Mouse (Mus musculus) forebrain, embryonic 16.5 days (tissue): ENCODE results near the gene Dtl. TPM values are rescaled to one million over a fixed set of nuclear protein-coding genes. Genes with fewer than 3 reads are reported as not detected.

ENCODE experiments used
- ATAC-seq: fragments of 200-750 bp; cut with Nextera tagmentation; 2 replicates; pipeline ENCODE4 v1.8.0; 2017; ENCODE audit warnings: mild to moderate bottlenecking, moderate library complexity
- H3K27ac ChIP-seq: fragments of 300-500 bp; sonication (generic); 2 replicates; pipeline ENCODE4 v1.5.1; 2014; ENCODE audit warnings: low read length, control low read depth
- H3K27me3 ChIP-seq: fragments of 300-500 bp; sonication (generic); replicated peaks from 2 replicates; pipeline ENCODE4 v1.6.1; 2014; ENCODE audit warnings: low read length; ENCODE audit not compliant: control insufficient read depth, insufficient read depth
- H3K36me3 ChIP-seq: fragments of 300-500 bp; sonication (generic); 2 replicates; pipeline ENCODE4 v1.6.1; 2014; ENCODE audit not compliant: control insufficient read depth, insufficient read depth
- H3K4me1 ChIP-seq: fragments of 300-500 bp; sonication (generic); replicated peaks from 2 replicates; pipeline ENCODE4 v1.6.1; 2014; ENCODE audit warnings: low read length; ENCODE audit not compliant: control insufficient read depth, insufficient read depth
- H3K4me2 ChIP-seq: fragments of 300-500 bp; sonication (generic); 2 replicates; pipeline ENCODE4 v1.6.1; 2014; ENCODE audit warnings: mild to moderate bottlenecking, low read length, control low read depth
- H3K4me3 ChIP-seq: fragments of 300-500 bp; sonication (generic); replicated peaks from 2 replicates; pipeline ENCODE4 v1.5.1; 2014; ENCODE audit warnings: mild to moderate bottlenecking, low read length, control low read depth
- H3K9ac ChIP-seq: fragments of 300-500 bp; sonication (generic); replicated peaks from 2 replicates; pipeline ENCODE4 v1.6.1; 2014; ENCODE audit warnings: low read depth, low read length, control low read depth
- H3K9me3 ChIP-seq: fragments of 300-500 bp; sonication (generic); 2 replicates; pipeline ENCODE4 v1.6.1; 2016; ENCODE audit warnings: low read length; ENCODE audit not compliant: control insufficient read depth
- WGBS: fragments of 180-500 bp; shearing (Covaris S2); extraction: QIAGEN DNeasy Blood & Tissue Kit; methylation state at CpG from one replicate; pipeline ENCODE4 v1.1.7; 2014; 5-methylcytosine and 5-hydroxymethylcytosine counted together
- polyA plus RNA-seq: library from polyadenylated mRNA; unstranded; fragments of >200 nt; fragmentation: Nextera tagmentation; extraction: Ambion mirVana; gene quantifications from 2 replicates; pipeline ENCODE4 v1.2.1, GENCODE M21; 2015

The Dtl gene
- polyA plus RNA-seq, 1 experiment from 2014 or later: 19.9 TPM

- no peak overlapping the region for H3K9ac ChIP-seq
- H3K9me3 ChIP-seq: no peaks in the 10 kb centered on the region
- H3K36me3 ChIP-seq: no peaks in the 10 kb centered on the region
- no peaks in the 10 kb centered on the region for H3K4me1 ChIP-seq
- no peak for ATAC-seq
- no peak overlapping the region for H3K4me2 ChIP-seq
- 89% methylated on average over 1 of the region's 1 CpGs for WGBS
- no peak overlapping the region for H3K27ac ChIP-seq
- no peaks in the 10 kb centered on the region for H3K27me3 ChIP-seq
- H3K4me3 ChIP-seq: no peak overlapping the region
These were observed 7.5 kb downstream of the Dtl start for GRCm38 (mm10) chr1:191567859-191568258.

GRCm38 (mm10) chr1:191562823-191563365 is 12.4 kb downstream of the Dtl start:
- no peak overlapping the region for H3K27ac ChIP-seq
- no peak for ATAC-seq
- no peaks in the 10 kb centered on the region for H3K4me1 ChIP-seq
- no peak overlapping the region for H3K4me3 ChIP-seq
- H3K36me3 ChIP-seq: no peaks in the 10 kb centered on the region
- H3K4me2 ChIP-seq: no peak overlapping the region
- 74% methylated on average over 6 of the region's 6 CpGs for WGBS
- no peaks in the 10 kb centered on the region for H3K9me3 ChIP-seq
- H3K27me3 ChIP-seq: no peaks in the 10 kb centered on the region
- no peak overlapping the region for H3K9ac ChIP-seq

GRCm38 (mm10) chr1:191559779-191560178 is 15.6 kb downstream of the Dtl start:
- 95% methylated on average over 5 of the region's 5 CpGs for WGBS
- ATAC-seq: no peak
- H3K27ac ChIP-seq: no peak overlapping the region
- H3K4me3 ChIP-seq: no peak overlapping the region
- no peak overlapping the region for H3K9ac ChIP-seq
- H3K4me1 ChIP-seq: no peaks in the 10 kb centered on the region
- no peaks in the 10 kb centered on the region for H3K9me3 ChIP-seq
- no peaks in the 10 kb centered on the region for H3K27me3 ChIP-seq
- no peaks in the 10 kb centered on the region for H3K36me3 ChIP-seq
- no peak overlapping the region for H3K4me2 ChIP-seq

- ATAC-seq: no peak
- H3K4me2 ChIP-seq: no peak overlapping the region
- H3K4me1 ChIP-seq: no peaks in the 10 kb centered on the region
- no peaks in the 10 kb centered on the region for H3K36me3 ChIP-seq
- 86% methylated on average over 8 of the region's 8 CpGs for WGBS
- no peaks in the 10 kb centered on the region for H3K9me3 ChIP-seq
- no peak overlapping the region for H3K4me3 ChIP-seq
- no peaks in the 10 kb centered on the region for H3K27me3 ChIP-seq
- H3K27ac ChIP-seq: no peak overlapping the region
- no peak overlapping the region for H3K9ac ChIP-seq
These were observed 18.2 kb downstream of the Dtl start for GRCm38 (mm10) chr1:191557109-191557508.

- Histone ChIP-seq H3K36me3 (no peaks in the 10 kb centered on the region), H3K27me3 (no peaks in the 10 kb centered on the region), H3K4me1 (no peaks in the 10 kb centered on the region), H3K9me3 (no peaks in the 10 kb centered on the region), H3K4me3 (no peak overlapping the region), H3K9ac (no peak overlapping the region), H3K27ac (no peak overlapping the region), H3K4me2 (no peak overlapping the region)
- ATAC-seq: no peak
- WGBS: 70% methylated on average over 4 of the region's 4 CpGs
These were observed 24.6 kb downstream of the Dtl start for GRCm38 (mm10) chr1:191550786-191551185.

- WGBS: 93% methylated on average over 3 of the region's 3 CpGs
- no peaks in the 10 kb centered on the region for H3K4me1 ChIP-seq
- H3K27me3 ChIP-seq: no peaks in the 10 kb centered on the region
- no peaks in the 10 kb centered on the region for H3K9me3 ChIP-seq
- H3K9ac ChIP-seq: no peak overlapping the region
- no peak overlapping the region for H3K4me2 ChIP-seq
- no peak overlapping the region for H3K4me3 ChIP-seq
- no peaks in the 10 kb centered on the region for H3K36me3 ChIP-seq
- ATAC-seq: no peak
- no peak overlapping the region for H3K27ac ChIP-seq
These were observed 31.6 kb downstream of the Dtl start for GRCm38 (mm10) chr1:191543747-191544146.

- Histone ChIP-seq H3K4me2 (no peak overlapping the region), H3K36me3 (no peaks in the 10 kb centered on the region), H3K27me3 (no peaks in the 10 kb centered on the region), H3K4me1 (no peaks in the 10 kb centered on the region), H3K9ac (no peak overlapping the region), H3K4me3 (no peak overlapping the region), H3K27ac (no peak overlapping the region), H3K9me3 (no peaks in the 10 kb centered on the region)
- no peak for ATAC-seq
- 89% methylated on average over 4 of the region's 4 CpGs for WGBS
These were observed 33.7 kb downstream of the Dtl start for GRCm38 (mm10) chr1:191541619-191542018.

GRCm38 (mm10) chr1:191541014-191541413 is 34.3 kb downstream of the Dtl start:
- WGBS: 89% methylated on average over 9 of the region's 9 CpGs
- no peaks in the 10 kb centered on the region for H3K36me3 ChIP-seq

GRCm38 (mm10) chr1:191540300-191540699 is 35.0 kb downstream of the Dtl start:
- Histone ChIP-seq H3K9ac (no peak overlapping the region), H3K9me3 (no peaks in the 10 kb centered on the region), H3K4me1 (no peaks in the 10 kb centered on the region), H3K27ac (no peak overlapping the region), H3K27me3 (no peaks in the 10 kb centered on the region), H3K4me3 (no peak overlapping the region), H3K36me3 (no peaks in the 10 kb centered on the region), H3K4me2 (no peak overlapping the region)
- ATAC-seq: no peak
- WGBS: 89% methylated on average over 2 of the region's 2 CpGs

More at GRCm38 (mm10) chr1:191541014-191541413, 34.3 kb downstream of the Dtl start:
- H3K9ac ChIP-seq: no peak overlapping the region
- ATAC-seq: no peak
- H3K4me3 ChIP-seq: no peak overlapping the region
- H3K9me3 ChIP-seq: no peaks in the 10 kb centered on the region
- H3K27ac ChIP-seq: no peak overlapping the region
- no peaks in the 10 kb centered on the region for H3K27me3 ChIP-seq
- no peak overlapping the region for H3K4me2 ChIP-seq
- H3K4me1 ChIP-seq: no peaks in the 10 kb centered on the region

GRCm38 (mm10) chr1:191534896-191535295 is 40.4 kb downstream of the Dtl start:
- Histone ChIP-seq H3K27me3 (no peaks in the 10 kb centered on the region), H3K36me3 (no peaks in the 10 kb centered on the region), H3K27ac (no peak overlapping the region), H3K9ac (no peak overlapping the region), H3K4me3 (no peak overlapping the region), H3K9me3 (no peaks in the 10 kb centered on the region), H3K4me1 (no peaks in the 10 kb centered on the region), H3K4me2 (no peak overlapping the region)
- 57% methylated on average over 2 of the region's 2 CpGs for WGBS
- ATAC-seq: no peak
